Mouse (Mus musculus) stomach, embryonic 16.5 days (tissue): ENCODE data around the gene Trcg1. TPM values are rescaled to one million over a fixed set of nuclear protein-coding genes. Genes with fewer than 3 reads are reported as not detected.

Experiments
- ATAC-seq: fragments of 200-750 bp; cut with Nextera tagmentation; 2 replicates; pipeline ENCODE4 v1.8.0; 2017; ENCODE audit warnings: moderate number of reproducible peaks, moderate TSS enrichment; ENCODE audit not compliant: insufficient read depth, low FRiP score
- H3K27ac ChIP-seq: fragments of 300-500 bp; sonication (generic); 2 replicates; pipeline ENCODE4 v1.5.1; 2014; ENCODE audit warnings: low read length
- H3K27me3 ChIP-seq: fragments of 300-500 bp; sonication (generic); 2 replicates; pipeline ENCODE4 v1.6.1; 2014; ENCODE audit warnings: low read length, control low read depth, mixed read lengths; ENCODE audit not compliant: control insufficient read depth, insufficient read depth
- H3K36me3 ChIP-seq: fragments of 300-500 bp; sonication (generic); 2 replicates; pipeline ENCODE4 v1.6.1; 2014; ENCODE audit warnings: low read length; ENCODE audit not compliant: control insufficient read depth, insufficient read depth
- H3K4me1 ChIP-seq: fragments of 300-500 bp; sonication (generic); 2 replicates; pipeline ENCODE4 v1.6.1; 2014; ENCODE audit warnings: low read length, control low read depth, mixed read lengths; ENCODE audit not compliant: control insufficient read depth, insufficient read depth
- H3K4me2 ChIP-seq: fragments of 300-500 bp; sonication (generic); 2 replicates; pipeline ENCODE4 v1.6.1; 2014; ENCODE audit warnings: low read depth, low read length, mixed read lengths
- H3K4me3 ChIP-seq: fragments of 300-500 bp; sonication (generic); replicated peaks from 2 replicates; pipeline ENCODE4 v1.5.1; 2014; ENCODE audit warnings: mild to moderate bottlenecking, low read length
- H3K9ac ChIP-seq: fragments of 300-500 bp; sonication (generic); 2 replicates; pipeline ENCODE4 v1.6.1; 2014; ENCODE audit warnings: low read length
- H3K9me3 ChIP-seq: fragments of 300-500 bp; sonication (generic); replicated peaks from 2 replicates; pipeline ENCODE4 v1.6.1; 2016; ENCODE audit warnings: low read length, control low read depth; ENCODE audit not compliant: control insufficient read depth
- WGBS: fragments of 180-500 bp; shearing (Covaris S2); extraction: QIAGEN DNeasy Blood & Tissue Kit; methylation state at CpG from one replicate; pipeline ENCODE4 v1.1.7; 2014; 5-methylcytosine and 5-hydroxymethylcytosine counted together
- polyA plus RNA-seq: library from polyadenylated mRNA; unstranded; fragments of >200 nt; fragmentation: Nextera tagmentation; extraction: Ambion mirVana; gene quantifications from 2 replicates; pipeline ENCODE4 v1.2.1, GENCODE M21; 2015

The Trcg1 gene
- polyA plus RNA-seq, 1 experiment from 2014 or later: not detected

- Histone ChIP-seq H3K9me3 (no peaks in the 10 kb centered on the region), H3K4me3 (no peak overlapping the region), H3K36me3 (no peaks in the 10 kb centered on the region), H3K4me2 (no peak overlapping the region), H3K9ac (no peak overlapping the region), H3K27ac (no peak overlapping the region), H3K27me3 (no peaks in the 10 kb centered on the region), H3K4me1 (no peaks in the 10 kb centered on the region)
- ATAC-seq: no peak
- WGBS: 34% methylated on average over 5 of the region's 5 CpGs
Observed at GRCm38 (mm10) chr9:57242916-57243315, 6.6 kb downstream of the Trcg1 start.

DNA sequence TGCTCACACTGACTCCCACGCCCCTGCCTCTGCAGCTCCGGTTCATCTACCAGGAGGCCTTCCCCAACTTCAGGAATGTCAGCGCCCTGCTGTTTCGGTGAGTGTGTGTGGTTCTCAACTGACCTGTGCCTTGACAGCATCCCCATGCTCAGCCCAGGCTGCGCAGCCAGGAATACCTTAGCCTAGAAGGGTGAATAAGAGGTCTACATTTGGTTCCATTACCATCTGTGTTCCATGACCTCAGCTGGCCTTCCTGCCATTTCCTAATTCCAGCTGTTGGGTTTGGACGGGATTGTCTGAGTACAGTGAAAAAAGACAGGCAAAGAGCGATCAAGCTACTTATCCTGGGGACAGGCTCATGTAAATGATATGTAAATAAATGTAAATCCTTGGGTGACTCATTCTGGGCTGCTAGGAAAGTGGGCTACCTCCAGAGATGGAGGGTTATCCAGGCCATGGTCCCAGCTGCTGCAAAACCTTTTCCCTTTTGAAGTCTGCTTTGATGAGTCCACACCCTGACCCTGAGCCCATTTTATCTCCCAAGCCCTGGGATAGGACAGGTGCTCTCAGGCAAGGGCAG, 7.8 kb downstream of the Trcg1 start:
- no peak overlapping the region for H3K4me2 ChIP-seq
- no peaks in the 10 kb centered on the region for H3K27me3 ChIP-seq
- no peak overlapping the region for H3K4me3 ChIP-seq
- no peaks in the 10 kb centered on the region for H3K9me3 ChIP-seq
- H3K36me3 ChIP-seq: no peaks in the 10 kb centered on the region
- no peak overlapping the region for H3K27ac ChIP-seq
- no peaks in the 10 kb centered on the region for H3K4me1 ChIP-seq
- WGBS: 32% methylated on average over 7 of the region's 7 CpGs
- no peak overlapping the region for H3K9ac ChIP-seq
- no peak for ATAC-seq

DNA sequence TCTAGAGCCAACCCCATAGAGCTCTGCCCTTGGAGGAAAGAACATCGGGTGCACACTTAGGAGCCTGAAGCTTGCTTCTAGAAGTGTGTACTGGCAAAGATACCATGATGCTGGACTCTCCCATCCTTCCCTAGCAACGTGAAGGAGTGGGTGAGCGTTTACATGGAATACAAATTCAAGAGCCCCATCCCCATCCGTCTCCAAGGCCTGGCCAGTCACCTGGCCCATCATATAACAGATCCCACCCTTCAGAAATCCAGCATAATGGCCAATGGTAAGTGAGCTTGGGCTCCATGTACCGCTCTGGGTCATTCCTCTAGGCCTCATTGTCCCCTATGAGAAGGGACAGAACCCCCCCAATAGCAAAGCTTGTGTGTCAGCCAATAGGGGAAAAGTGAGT, 10.1 kb downstream of the Trcg1 start:
- no peak overlapping the region for H3K4me3 ChIP-seq
- no peaks in the 10 kb centered on the region for H3K9me3 ChIP-seq
- no peaks in the 10 kb centered on the region; the same call in 1 of the 2 replicates for H3K36me3 ChIP-seq
- no peak overlapping the region for H3K4me2 ChIP-seq
- H3K9ac ChIP-seq: no peak overlapping the region
- no peaks in the 10 kb centered on the region for H3K27me3 ChIP-seq
- ATAC-seq: no peak
- WGBS: 88% methylated on average over 5 of the region's 5 CpGs
- H3K27ac ChIP-seq: no peak overlapping the region
- peaks cover 3% of the 10 kb centered on the region; the same call in 1 of the 2 replicates for H3K4me1 ChIP-seq

- no peak overlapping the region for H3K4me2 ChIP-seq
- no peak overlapping the region for H3K27ac ChIP-seq
- H3K4me3 ChIP-seq: no peak overlapping the region
- no peaks in the 10 kb centered on the region for H3K27me3 ChIP-seq
- peaks cover 7% of the 10 kb centered on the region for H3K36me3 ChIP-seq
- H3K9ac ChIP-seq: no peak overlapping the region
- 41% methylated on average over 8 of the region's 8 CpGs for WGBS
- H3K4me1 ChIP-seq: peaks cover 6% of the 10 kb centered on the region; the same call in 1 of the 2 replicates
- ATAC-seq: no peak
- H3K9me3 ChIP-seq: no peaks in the 10 kb centered on the region
Observed at GRCm38 (mm10) chr9:57247201-57247671, 10.9 kb downstream of the Trcg1 start.

DNA sequence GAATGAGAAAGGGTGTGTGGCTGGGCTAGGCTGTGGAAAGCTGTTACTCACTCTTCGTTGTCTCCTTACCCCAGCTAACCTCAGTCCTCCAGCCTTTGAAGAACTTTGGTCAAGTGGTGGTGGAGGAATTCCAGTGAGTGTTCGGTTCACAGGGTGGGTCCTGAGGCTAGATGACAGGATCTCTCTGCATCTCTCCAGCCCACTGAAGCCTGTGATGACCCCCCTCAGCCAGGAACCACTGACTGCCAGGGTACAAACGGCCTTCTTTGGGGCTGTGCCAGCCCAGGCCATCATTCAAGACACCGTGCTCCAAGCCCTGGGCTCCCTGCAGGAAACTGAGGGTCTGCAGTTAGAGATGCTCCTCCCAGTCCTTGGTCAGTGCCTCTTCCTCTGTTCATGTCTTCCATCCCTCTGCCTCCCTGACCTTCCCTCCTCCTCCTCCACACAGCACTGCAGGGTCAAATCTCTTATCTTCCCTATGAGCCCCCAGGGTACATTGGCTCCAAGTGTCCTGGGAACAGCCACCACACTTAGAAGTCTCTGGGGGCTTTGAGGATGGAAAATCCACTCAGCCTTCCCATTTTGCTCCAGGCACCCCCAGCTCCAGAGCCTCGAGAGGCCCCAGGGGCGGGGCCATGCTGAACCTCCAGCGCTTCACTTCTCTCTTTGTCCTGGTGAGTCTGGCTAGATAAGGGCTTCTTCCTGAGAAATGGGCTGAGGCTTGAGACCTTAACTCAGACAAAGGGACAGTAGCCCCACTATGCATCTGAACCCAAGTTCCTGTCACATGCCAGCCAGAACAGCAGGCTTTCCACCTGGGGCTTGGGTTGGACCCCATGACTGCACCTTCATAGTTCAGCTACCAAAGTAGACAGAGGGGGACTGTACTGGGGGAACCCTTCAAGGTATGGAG, 11.9 kb downstream of the Trcg1 start:
- no peaks in the 10 kb centered on the region for H3K27me3 ChIP-seq
- no peak overlapping the region for H3K4me2 ChIP-seq
- H3K27ac ChIP-seq: no peak overlapping the region
- H3K4me3 ChIP-seq: no peak overlapping the region
- H3K36me3 ChIP-seq: peaks cover 13% of the 10 kb centered on the region
- WGBS: 60% methylated on average over 7 of the region's 7 CpGs
- H3K9ac ChIP-seq: no peak overlapping the region
- H3K4me1 ChIP-seq: peaks cover 6% of the 10 kb centered on the region; the same call in 1 of the 2 replicates
- H3K9me3 ChIP-seq: no peaks in the 10 kb centered on the region
- no peak for ATAC-seq

DNA sequence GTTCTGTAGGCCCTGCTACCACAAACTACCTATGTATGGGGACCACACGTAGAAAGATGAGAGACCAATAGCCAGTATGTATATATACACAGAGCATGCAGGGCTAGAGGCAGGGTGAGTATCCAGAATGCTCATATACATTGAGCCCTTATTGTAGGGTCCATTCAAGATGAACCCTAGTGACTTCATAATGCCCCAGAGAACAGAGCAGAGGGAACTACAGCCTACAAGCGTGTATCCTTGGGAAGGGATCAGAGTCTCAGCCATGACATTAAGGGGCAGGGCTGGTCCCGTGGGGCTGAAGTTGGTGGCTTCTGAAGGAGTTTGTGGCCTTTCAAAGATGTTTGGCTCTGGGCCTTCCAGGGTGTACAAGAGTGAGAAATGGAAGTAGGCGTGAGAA, 13.7 kb downstream of the Trcg1 start:
- Histone ChIP-seq H3K36me3 (peaks cover 21% of the 10 kb centered on the region), H3K4me1 (peaks cover 6% of the 10 kb centered on the region; the same call in 1 of the 2 replicates), H3K4me2 (no peak overlapping the region), H3K4me3 (no peak overlapping the region), H3K9me3 (no peaks in the 10 kb centered on the region), H3K27ac (no peak overlapping the region), H3K9ac (no peak overlapping the region), H3K27me3 (no peaks in the 10 kb centered on the region)
- 87% methylated on average over 4 of the region's 4 CpGs for WGBS
- no peak for ATAC-seq

DNA sequence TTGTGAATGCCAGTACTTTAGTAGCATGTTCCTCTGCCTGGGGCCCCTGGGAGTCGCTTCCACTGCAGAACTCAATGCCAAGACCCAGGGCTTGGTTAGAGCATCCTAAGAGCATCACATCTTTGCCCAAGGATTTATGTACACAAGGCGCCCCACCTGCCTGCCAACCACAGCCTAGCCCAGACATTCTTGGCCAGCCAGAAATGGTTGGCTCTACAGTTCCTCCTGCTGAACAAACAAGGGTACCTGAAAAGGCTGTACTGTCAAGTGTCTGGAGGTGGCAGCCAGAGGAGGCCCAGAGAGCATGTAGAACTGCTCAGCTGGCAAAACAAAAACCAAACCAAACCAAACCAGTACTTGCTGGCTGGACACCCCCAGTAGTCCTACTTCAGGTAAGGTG, 14.8 kb downstream of the Trcg1 start:
- Histone ChIP-seq H3K36me3 (peaks cover 21% of the 10 kb centered on the region), H3K27ac (no peak overlapping the region), H3K9ac (no peak overlapping the region), H3K9me3 (no peaks in the 10 kb centered on the region), H3K4me3 (no peak overlapping the region), H3K27me3 (no peaks in the 10 kb centered on the region), H3K4me2 (no peak overlapping the region), H3K4me1 (peaks cover 10% of the 10 kb centered on the region; the same call in 1 of the 2 replicates)
- no peak for ATAC-seq
- 95% methylated on average over 2 of the region's 2 CpGs for WGBS

GRCm38 (mm10) chr9:57254061-57254460, 17.7 kb downstream of the Trcg1 start:
- Histone ChIP-seq H3K9ac (no peak overlapping the region), H3K36me3 (peaks cover 31% of the 10 kb centered on the region), H3K9me3 (no peaks in the 10 kb centered on the region), H3K4me2 (no peak overlapping the region), H3K4me3 (no peak overlapping the region), H3K27ac (no peak overlapping the region), H3K27me3 (no peaks in the 10 kb centered on the region), H3K4me1 (peaks cover 10% of the 10 kb centered on the region; the same call in 1 of the 2 replicates)
- 83% methylated on average over 7 of the region's 7 CpGs for WGBS
- ATAC-seq: no peak

GRCm38 (mm10) chr9:57254823-57255495, 18.6 kb downstream of the Trcg1 start:
- H3K36me3 ChIP-seq: peaks cover 31% of the 10 kb centered on the region
- no peak overlapping the region for H3K9ac ChIP-seq
- H3K27ac ChIP-seq: no peak overlapping the region
- WGBS: 87% methylated on average over 9 of the region's 9 CpGs
- no peaks in the 10 kb centered on the region for H3K9me3 ChIP-seq
- no peak overlapping the region for H3K4me2 ChIP-seq
- no peaks in the 10 kb centered on the region for H3K27me3 ChIP-seq
- no peak for ATAC-seq
- no peak overlapping the region for H3K4me3 ChIP-seq
- peaks cover 12% of the 10 kb centered on the region; the same call in 1 of the 2 replicates for H3K4me1 ChIP-seq
